Mouse (Mus musculus) myocyte (in vitro differentiated cells): ENCODE results near the gene Gm49601.

Source experiments
- MAX ChIP-seq: IDR thresholded peaks from one replicate; pipeline ENCODE4 v1.6.1; 2011; ENCODE audit warnings: low read depth, mild to moderate bottlenecking, control low read depth
- MYOG ChIP-seq, 3 experiments: IDR thresholded peaks; one replicate each; pipeline ENCODE4 v1.6.1; 2011; ENCODE audit warnings: control low read depth in 2 of 3, low read depth in 2 of 3, mild to moderate bottlenecking in 2 of 3; ENCODE audit not compliant: insufficient read length in 2 of 3, control insufficient read depth in 1 of 3, insufficient read depth in 1 of 3
- POLR2AphosphoS2 ChIP-seq: IDR thresholded peaks from one replicate; pipeline ENCODE4 v1.6.1; 2011; ENCODE audit warnings: low read depth, control low read depth; ENCODE audit not compliant: insufficient read length
- SRF ChIP-seq: IDR thresholded peaks from one replicate; pipeline ENCODE4 v1.6.1; 2011; ENCODE audit warnings: low read depth; ENCODE audit not compliant: control insufficient read depth, insufficient read length
- USF1 ChIP-seq: IDR thresholded peaks from one replicate; pipeline ENCODE4 v1.6.1; 2011; ENCODE audit warnings: low read depth, mild to moderate bottlenecking, control low read depth, moderate library complexity

DNA sequence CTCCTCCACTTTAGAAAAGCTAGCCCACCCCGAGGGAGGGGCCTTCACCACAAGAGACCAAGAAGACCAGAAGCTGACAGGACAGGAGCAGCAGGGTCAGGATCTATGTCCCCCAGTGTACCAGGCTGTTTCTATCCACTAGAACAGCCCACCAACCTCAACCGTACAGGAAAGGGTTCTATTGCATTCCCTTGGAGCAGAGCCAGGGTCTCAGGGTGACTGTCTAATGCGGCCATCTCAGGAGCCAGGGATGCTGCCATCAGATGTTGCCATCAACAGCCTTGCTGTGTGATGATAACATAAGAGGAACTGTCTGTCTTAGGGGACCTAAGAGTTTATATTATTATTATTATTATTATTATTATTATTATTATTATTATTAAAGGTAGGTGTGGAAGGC lies 49.2 kb downstream of the Gm49601 start:
- TF ChIP-seq MYOG (IDR thresholded peaks at IDR 0.05; ENCODE audit: control insufficient read depth in 1 of 3, insufficient read depth in 1 of 3, insufficient read length in 2 of 3, low read depth in 2 of 3) = no peak
- no peak for TF ChIP-seq SRF
- TF ChIP-seq USF1 = no peak
- TF ChIP-seq POLR2AphosphoS2 = no peak
- TF ChIP-seq MAX = no peak
